Comparison of ENCODE assay signal across 27 mouse cellular contexts in genomic region chr9:99701187-99701586, GRCm38 (mm10). TPM values are rescaled to one million over a fixed set of nuclear protein-coding genes. Genes with fewer than 3 reads are reported as not detected.
DNase-seq lines count a peak whose midpoint lies in the region; ATAC-seq and TF ChIP-seq lines count a peak whose summit lies in the region.
"Had no signal": no experiment of that assay in that cellular context is flagged by ENCODE, and none has a peak within 500 bp of the region (broad histone marks: within the 10 kb centered on the region; RNA-seq: fewer than 3 reads in every experiment).

No protein-coding gene starts in this region.

- no peak for TF ChIP-seq POLR2A in liver, adult 2 months (IDR thresholded peaks at IDR 0.05; ENCODE audit: extremely low read depth, insufficient read depth, low read length)
- no peak for TF ChIP-seq POLR2A in MEL (IDR thresholded peaks at IDR 0.05; ENCODE audit: control insufficient read depth in 1 of 2, insufficient read depth in 1 of 2, low read depth in 1 of 2, low read length in 2 of 2, poor library complexity in 1 of 2)

- no peak for TF ChIP-seq CTCF in liver, adult 2 months (IDR thresholded peaks at IDR 0.05; ENCODE audit: low read depth, low read length)
- TF ChIP-seq CTCF in MEL (IDR thresholded peaks at IDR 0.05 in 2 of 3, conservative IDR thresholded peaks at IDR 0.05 in 1 of 3; ENCODE audit: control insufficient read depth in 1 of 3, insufficient read depth in 1 of 3, low read depth in 2 of 3, low read length in 3 of 3, poor library complexity in 1 of 3, severe bottlenecking in 1 of 3): no peak
- TF ChIP-seq CTCF in stomach, postnatal 0 days (IDR thresholded peaks at IDR 0.05; ENCODE audit: low read depth): no peak

- H3K4me2 ChIP-seq in liver, embryonic 12.5 days: no peak overlapping the region
- H3K4me2 ChIP-seq in stomach, postnatal 0 days (replicated peaks; ENCODE audit: low read depth): no peak overlapping the region
- H3K4me2 ChIP-seq: embryonic facial prominence, embryonic 13.5 days; hindbrain, embryonic 14.5 days; intestine, embryonic 15.5 days had no signal

- WGBS in liver, adult 2 months: 74% methylated on average over 2 of the region's 2 CpGs
- WGBS in liver, embryonic 12.5 days (ENCODE audit: insufficient replicate concordance): 64% methylated on average over 2 of the region's 2 CpGs
- 63% methylated on average over 2 of the region's 2 CpGs for WGBS in stomach, postnatal 0 days

- H3K27me3 ChIP-seq in liver, adult 2 months (ENCODE audit: control insufficient read depth, insufficient read depth, low read length): no peaks in the 10 kb centered on the region; the same call in 1 of the 2 replicates
- no peaks in the 10 kb centered on the region for H3K27me3 ChIP-seq in liver, embryonic 12.5 days (replicated peaks)
- no peaks in the 10 kb centered on the region for H3K27me3 ChIP-seq in MEL (ENCODE audit: control insufficient read depth in 1 of 2, insufficient read depth in 2 of 2, low read length in 2 of 2)
- no peaks in the 10 kb centered on the region for H3K27me3 ChIP-seq in stomach, postnatal 0 days (ENCODE audit: control insufficient read depth, insufficient read depth, low read length)
- H3K27me3 ChIP-seq: embryonic facial prominence, embryonic 13.5 days; intestine, embryonic 15.5 days had no signal

- H3K9ac ChIP-seq in liver, adult 2 months (ENCODE audit: low read depth, low read length): no peak overlapping the region
- no peak overlapping the region for H3K9ac ChIP-seq in liver, embryonic 12.5 days
- H3K9ac ChIP-seq in MEL (ENCODE audit: control insufficient read depth, low read depth, low read length, poor library complexity, severe bottlenecking): no peak overlapping the region
- H3K9ac ChIP-seq in stomach, postnatal 0 days (ENCODE audit: low read length): no peak overlapping the region
- H3K9ac ChIP-seq: embryonic facial prominence, embryonic 13.5 days; hindbrain, embryonic 14.5 days; intestine, embryonic 15.5 days had no signal

- no peaks in the 10 kb centered on the region for H3K36me3 ChIP-seq in liver, adult 2 months (ENCODE audit: control insufficient read depth, insufficient read depth, low read length)
- H3K36me3 ChIP-seq in liver, embryonic 12.5 days: no peaks in the 10 kb centered on the region
- peaks cover 0 to 11% of the 10 kb centered on the region in 2 experiments; a peak in 2 of 4 replicates for H3K36me3 ChIP-seq in MEL (ENCODE audit: control insufficient read depth in 1 of 2, insufficient read depth in 2 of 2, low read length in 2 of 2)
- H3K36me3 ChIP-seq in stomach, postnatal 0 days (ENCODE audit: control insufficient read depth, insufficient read depth, low read length): no peaks in the 10 kb centered on the region
- H3K36me3 ChIP-seq: embryonic facial prominence, embryonic 13.5 days; forebrain, embryonic 10.5 days; G1E; heart, embryonic 10.5 days; hindbrain, embryonic 10.5 days; intestine, embryonic 15.5 days had no signal

- no peak for TF ChIP-seq EP300 in MEL (IDR thresholded peaks at IDR 0.05; ENCODE audit: low read depth in 1 of 2, low read length in 2 of 2)
- TF ChIP-seq EP300 in stomach, postnatal 0 days (optimal IDR thresholded peaks at IDR 0.05): no peak

- DNase-seq in liver, adult 2 months (ENCODE audit: extremely low read depth, low read depth, low spot score): peak; percentile 73
- DNase-seq in MEL (ENCODE audit: low read depth, low spot score) (peak; percentile 11), adipocyte (ENCODE audit: low spot score) (peak; percentile 22)
- DNase-seq in stomach, postnatal 0 days (ENCODE audit: low spot score): no peak
- DNase-seq in thymus, postnatal 0 days (ENCODE audit: low spot score): no peak
- no peak for DNase-seq in heart, adult 8-10 months (ENCODE audit: low spot score)
- DNase-seq: adrenal gland, postnatal 14 days; cerebellum, adult 18-20 months; cerebellum, adult 9-11 months; cerebellum, postnatal 36 days; gastrocnemius, adult 2 months; gastrocnemius, postnatal 25 days; heart, postnatal 10 days had no signal

- ATAC-seq in liver, embryonic 12.5 days: no peak
- peak; percentile 74 for ATAC-seq in stomach, postnatal 0 days (ENCODE audit: low FRiP score, low TSS enrichment)
- ATAC-seq in activated CD4-positive, CD25-positive, alpha-beta regulatory T cell, adult 4 months: no peak
- ATAC-seq: CD4-positive, CD25-positive, alpha-beta regulatory T cell, adult 4 months; forebrain, embryonic 14.5 days; intestine, embryonic 15.5 days had no signal

- peaks cover 4% of the 10 kb centered on the region for H3K4me1 ChIP-seq in liver, adult 2 months (ENCODE audit: control insufficient read depth, insufficient read depth, low read length)
- no peaks in the 10 kb centered on the region for H3K4me1 ChIP-seq in liver, embryonic 12.5 days
- peaks cover 3 to 14% of the 10 kb centered on the region in 2 experiments for H3K4me1 ChIP-seq in MEL (ENCODE audit: control insufficient read depth in 1 of 2, insufficient read depth in 2 of 2, low read length in 2 of 2)
- H3K4me1 ChIP-seq in stomach, postnatal 0 days (replicated peaks; ENCODE audit: control insufficient read depth, insufficient read depth): no peaks in the 10 kb centered on the region
- H3K4me1 ChIP-seq: embryonic facial prominence, embryonic 13.5 days; forebrain, embryonic 10.5 days; hindbrain, embryonic 10.5 days; intestine, embryonic 15.5 days had no signal

- no peak overlapping the region for H3K4me3 ChIP-seq in liver, adult 2 months (ENCODE audit: insufficient read depth, low read depth, low read length)
- H3K4me3 ChIP-seq in liver, embryonic 12.5 days: no peak overlapping the region
- no peak overlapping the region for H3K4me3 ChIP-seq in MEL (ENCODE audit: control insufficient read depth in 1 of 2, insufficient read depth in 1 of 2, low read depth in 2 of 2, low read length in 2 of 2)
- no peak overlapping the region for H3K4me3 ChIP-seq in stomach, postnatal 0 days (ENCODE audit: low read depth, low read length)
- H3K4me3 ChIP-seq: embryonic facial prominence, embryonic 13.5 days; forebrain, embryonic 10.5 days; gastrocnemius, adult 2 months; heart, embryonic 10.5 days; hindbrain, embryonic 10.5 days; intestine, embryonic 15.5 days had no signal

- H3K9me3 ChIP-seq in liver, embryonic 12.5 days (replicated peaks): no peaks in the 10 kb centered on the region
- no peaks in the 10 kb centered on the region for H3K9me3 ChIP-seq in MEL (replicated peaks; ENCODE audit: insufficient read depth, low read length)
- no peaks in the 10 kb centered on the region for H3K9me3 ChIP-seq in stomach, postnatal 0 days (ENCODE audit: control insufficient read depth, low read length)
- H3K9me3 ChIP-seq: embryonic facial prominence, embryonic 13.5 days; forebrain, embryonic 10.5 days; heart, embryonic 10.5 days; hindbrain, embryonic 10.5 days; intestine, embryonic 15.5 days had no signal

- H3K27ac ChIP-seq in liver, adult 2 months (replicated peaks; ENCODE audit: insufficient read depth, low read depth, low read length): no peak overlapping the region
- no peak overlapping the region for H3K27ac ChIP-seq in liver, embryonic 12.5 days
- no peak overlapping the region for H3K27ac ChIP-seq in MEL (ENCODE audit: control insufficient read depth, low read depth, low read length)
- H3K27ac ChIP-seq in stomach, postnatal 0 days (replicated peaks): peak overlapping the region; percentile 56; the same call in 1 of the 2 replicates
- H3K27ac ChIP-seq: embryonic facial prominence, embryonic 13.5 days; forebrain, embryonic 10.5 days; gastrocnemius, adult 2 months; heart, embryonic 10.5 days; hindbrain, embryonic 10.5 days; hindbrain, embryonic 14.5 days; intestine, embryonic 15.5 days had no signal

- TF ChIP-seq RAD21 in MEL (IDR thresholded peaks at IDR 0.05; ENCODE audit: low read depth, low read length): no peak

- no peaks in the 10 kb centered on the region for H3K79me2 ChIP-seq in liver, adult 2 months (ENCODE audit: control insufficient read depth, insufficient read depth, low read length)
- H3K79me2 ChIP-seq in MEL (ENCODE audit: control insufficient read depth, insufficient read depth, low read length, poor library complexity): no peaks in the 10 kb centered on the region

TF ChIP-seq in MEL, 35 proteins besides CTCF, POLR2A, EP300 and RAD21:
- TF ChIP-seq USF2 (IDR thresholded peaks at IDR 0.05; ENCODE audit: borderline replicate concordance in 1 of 2, insufficient read depth in 1 of 2, low read depth in 1 of 2, low read length in 2 of 2) (no peak), GATA1 (IDR thresholded peaks at IDR 0.05; ENCODE audit: low read depth, low read length) (no peak), ZKSCAN1 (IDR thresholded peaks at IDR 0.05; ENCODE audit: low read depth, low read length) (no peak), KAT2A (conservative IDR thresholded peaks at IDR 0.05; ENCODE audit: low read depth, low read length) (no peak), ZNF384 (IDR thresholded peaks at IDR 0.05; ENCODE audit: low read depth, low read length) (no peak), MAX (IDR thresholded peaks at IDR 0.05; ENCODE audit: low read length) (no peak), ZMIZ1 (IDR thresholded peaks at IDR 0.05; ENCODE audit: low read depth, low read length) (no peak), TCF12 (IDR thresholded peaks at IDR 0.05; ENCODE audit: low read depth, low read length) (no peak), SIN3A (IDR thresholded peaks at IDR 0.05; ENCODE audit: low read length) (no peak), MEF2A (IDR thresholded peaks at IDR 0.05; ENCODE audit: extremely low read depth, insufficient replicate concordance, low read depth, low read length, poor library complexity, severe bottlenecking) (no peak)

RNA-seq across cellular contexts. Expression of gene Cldn18, which starts 15.9 kb away (rescaled TPM):
- not detected in 2 replicates for total RNA-seq in liver, adult 2 months (2014; rRNA removed)
- 0.06 TPM in 1 of 2 replicates, not detected in the other for polyA plus RNA-seq in liver, adult 2 months (2012; rRNA removed)
- polyA plus RNA-seq in liver, embryonic 12.5 days (2016; fragmentation: Nextera tagmentation; extraction: Ambion mirVana): 0.12 TPM in 1 of 2 replicates, not detected in the other
- total RNA-seq in MEL (2012; rRNA removed): not detected in 2 replicates
- polyA plus RNA-seq in MEL (2012; ENCODE audit: insufficient read depth in 1 of 2, insufficient read length in 2 of 2, low read depth in 1 of 2, low replicate concordance in 2 of 2, missing spikeins in 1 of 2): not detected
- polyA plus RNA-seq in stomach, postnatal 0 days (2015; fragmentation: Nextera tagmentation; extraction: Ambion mirVana): 591 and 619 TPM in 2 replicates
- 0.03 TPM in 1 of 2 replicates, not detected in the other for polyA plus RNA-seq in thymus, postnatal 0 days (2015; fragmentation: Nextera tagmentation; extraction: Ambion mirVana)
- not detected for total RNA-seq in heart, adult 8-10 months (2022)
- not detected for polyA plus RNA-seq in activated CD4-positive, CD25-positive, alpha-beta regulatory T cell, adult 4 months (2017; shearing (Covaris generic))
- total RNA-seq: adrenal gland, adult 18-20 months; adrenal gland, postnatal 14 days; gastrocnemius, adult 2 months; gastrocnemius, postnatal 25 days; granulocyte monocyte progenitor cell, adult 5-6 weeks; heart, postnatal 10 days had no signal
- polyA plus RNA-seq: CD4-positive, CD25-positive, alpha-beta regulatory T cell, adult 4 months; forebrain, embryonic 14.5 days; G1E; heart, embryonic 14.5 days; hindbrain, embryonic 10.5 days; hindbrain, embryonic 14.5 days had no signal

Comparison
In these comparisons a context has a peak if more than half of its experiments do, and no peak if none do; other contexts are left out.
1. DNase-seq: peak in liver, adult 2 months (single experiment), MEL (single experiment) and adipocyte (single experiment); none in stomach, postnatal 0 days (single experiment), thymus, postnatal 0 days (single experiment) and heart, adult 8-10 months (single experiment).
2. RNA of gene Cldn18, which starts 15.9 kb away (polyA plus RNA-seq): 591 to 619 TPM in stomach, postnatal 0 days; 0.12 TPM in liver, embryonic 12.5 days, 0.06 TPM in liver, adult 2 months, not detected in MEL, 0.03 TPM in thymus, postnatal 0 days and not detected in activated CD4-positive, CD25-positive, alpha-beta regulatory T cell, adult 4 months; every median in the first group is over 100 times any median in the second.